Mouse (Mus musculus) liver, postnatal 0 days (tissue): ENCODE data around the gene Irs2. TPM values are rescaled to one million over a fixed set of nuclear protein-coding genes. Genes with fewer than 3 reads are reported as not detected.

ENCODE experiments used
- ATAC-seq: fragments of 200-750 bp; cut with Nextera tagmentation; 2 replicates; pipeline ENCODE4 v1.8.0; 2017; ENCODE audit warnings: mild to moderate bottlenecking, moderate library complexity
- DNase-seq: peaks from one replicate; pipeline ENCODE4 v3.0.0-alpha.2; 2016
- H3K27ac ChIP-seq: fragments of 300-500 bp; sonication (generic); 2 replicates; pipeline ENCODE4 v1.5.1; 2014; ENCODE audit warnings: antibody characterized with exemption, moderate library complexity, mild to moderate bottlenecking, low read depth
- H3K27me3 ChIP-seq: fragments of 300-500 bp; sonication (generic); 2 replicates; pipeline ENCODE4 v1.6.1; 2014; ENCODE audit warnings: low read length, control low read depth, mixed read lengths; ENCODE audit not compliant: insufficient read depth
- H3K36me3 ChIP-seq: fragments of 300-500 bp; sonication (generic); replicated peaks from 2 replicates; pipeline ENCODE4 v1.6.1; 2014; ENCODE audit warnings: mild to moderate bottlenecking, control low read depth, low read length, moderate library complexity, mixed read lengths; ENCODE audit not compliant: insufficient read depth
- H3K4me1 ChIP-seq: fragments of 300-500 bp; sonication (generic); 2 replicates; pipeline ENCODE4 v1.6.1; 2014; ENCODE audit warnings: antibody characterized with exemption, mild to moderate bottlenecking, control low read depth; ENCODE audit not compliant: insufficient read depth
- H3K4me2 ChIP-seq: fragments of 300-500 bp; sonication (generic); 2 replicates; pipeline ENCODE4 v1.6.1; 2014; ENCODE audit warnings: low read depth, mild to moderate bottlenecking, low read length, moderate library complexity, mixed read lengths
- H3K4me3 ChIP-seq: fragments of 300-500 bp; sonication (generic); 2 replicates; pipeline ENCODE4 v1.5.1; 2014; ENCODE audit warnings: low read depth, low read length
- H3K9ac ChIP-seq: fragments of 300-500 bp; sonication (generic); replicated peaks from 2 replicates; pipeline ENCODE4 v1.6.1; 2014; ENCODE audit warnings: mild to moderate bottlenecking, moderate library complexity
- H3K9me3 ChIP-seq: fragments of 300-500 bp; sonication (generic); 2 replicates; pipeline ENCODE4 v1.6.1; 2016; ENCODE audit warnings: mild to moderate bottlenecking, control low read depth, low read length, mixed read lengths
- CTCF ChIP-seq: sonication (generic); IDR thresholded peaks from 2 replicates; pipeline ENCODE4 v1.5.1; 2016; ENCODE audit warnings: antibody characterized with exemption, low read depth
- EP300 ChIP-seq: IDR thresholded peaks from 2 replicates; pipeline ENCODE4 v1.6.1; 2016; ENCODE audit warnings: antibody characterized with exemption, low read depth, mild to moderate bottlenecking
- WGBS: fragments of 180-500 bp; shearing (Covaris S2); extraction: QIAGEN DNeasy Blood & Tissue Kit; methylation state at CpG from one replicate; pipeline ENCODE4 v1.1.7; 2014; ENCODE audit not compliant: insufficient replicate concordance; 5-methylcytosine and 5-hydroxymethylcytosine counted together
- polyA plus RNA-seq: library from polyadenylated mRNA; unstranded; fragments of >200 nt; fragmentation: Nextera tagmentation; extraction: Ambion mirVana; gene quantifications from 2 replicates; pipeline ENCODE4 v1.2.1, GENCODE M21; 2015

Irs2 gene
- polyA plus RNA-seq, 1 experiment from 2014 or later = 5.7 TPM

- no peaks in the 10 kb centered on the region for H3K36me3 ChIP-seq
- no peaks in the 10 kb centered on the region for H3K27me3 ChIP-seq
- no peaks in the 10 kb centered on the region for H3K9me3 ChIP-seq
- no peak overlapping the region for H3K27ac ChIP-seq
- no peak for DNase-seq
- WGBS = 80% methylated on average over 13 of the region's 13 CpGs
- TF ChIP-seq EP300 = no peak
- TF ChIP-seq CTCF = no peak
- no peak overlapping the region for H3K9ac ChIP-seq
- H3K4me2 ChIP-seq = no peak overlapping the region
- H3K4me1 ChIP-seq = peaks cover 18% of the 10 kb centered on the region
- no peak overlapping the region for H3K4me3 ChIP-seq
- ATAC-seq = no peak
These were observed 37.5 kb downstream of the Irs2 start for GRCm38 (mm10) chr8:10970496-10971456.

- TF ChIP-seq EP300 (no peak), CTCF (no peak)
- 50% methylated on average over 7 of the region's 7 CpGs for WGBS
- ATAC-seq = no peak
- Histone ChIP-seq H3K9me3 (no peaks in the 10 kb centered on the region), H3K27ac (no peak overlapping the region; the same call in 1 of the 2 replicates), H3K9ac (no peak overlapping the region), H3K36me3 (no peaks in the 10 kb centered on the region), H3K4me2 (no peak overlapping the region), H3K4me1 (peaks cover 24% of the 10 kb centered on the region), H3K27me3 (no peaks in the 10 kb centered on the region), H3K4me3 (no peak overlapping the region)
- no peak for DNase-seq
These were observed 39.6 kb downstream of the Irs2 start for GRCm38 (mm10) chr8:10968687-10969086.

DNA sequence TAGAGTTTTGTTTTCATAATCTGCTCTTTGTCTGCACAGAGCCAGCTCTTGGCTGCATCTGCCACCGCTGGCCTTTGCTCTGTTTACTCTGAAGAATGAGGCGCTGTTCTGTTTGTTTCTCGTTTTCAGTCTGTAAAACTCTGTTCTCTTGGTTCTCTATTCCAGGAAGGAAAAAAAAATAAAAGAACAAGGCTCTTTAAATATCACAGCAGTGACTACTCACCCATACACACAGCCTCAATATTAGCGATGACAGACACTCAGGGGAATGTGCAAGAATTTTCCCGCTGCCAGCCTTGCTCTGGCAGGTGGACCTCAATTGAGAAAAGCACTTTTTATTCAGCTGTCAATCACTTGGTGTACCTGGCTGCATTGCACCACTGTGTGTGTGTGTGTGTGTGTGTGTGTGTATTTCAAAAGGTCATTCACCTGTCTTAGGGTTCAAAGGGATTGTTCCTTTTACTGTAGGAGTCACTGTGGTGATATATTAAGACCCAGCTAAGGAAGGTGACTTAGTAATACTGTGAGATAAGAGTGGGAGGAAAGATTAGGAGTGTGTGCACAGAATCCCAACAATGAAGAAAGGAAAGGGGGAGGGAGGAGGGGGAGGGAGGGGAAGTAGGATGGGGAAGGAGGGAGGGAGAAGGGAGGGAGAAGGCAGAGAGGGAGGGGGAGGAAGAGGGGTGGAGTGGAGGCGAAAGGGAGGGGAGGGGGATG lies 42.7 kb downstream of the Irs2 start:
- TF ChIP-seq CTCF = no peak
- peak; percentile 60; the same call in 1 of the 2 replicates for TF ChIP-seq EP300
- peak; percentile 63 for DNase-seq
- H3K27ac ChIP-seq = peak overlapping the region; percentile 90
- peak overlapping the region; percentile 38; the same call in 1 of the 2 replicates for H3K9ac ChIP-seq
- 0 out of 2 replicates have a peak, but pooled peaks cover 3% of the 10 kb centered on the region for H3K27me3 ChIP-seq
- peaks cover 28% of the 10 kb centered on the region for H3K4me1 ChIP-seq
- no peaks in the 10 kb centered on the region for H3K36me3 ChIP-seq
- H3K4me3 ChIP-seq = no peak overlapping the region
- WGBS = 27% methylated on average over 6 of the region's 6 CpGs
- peak; percentile 88 for ATAC-seq
- peak overlapping the region; percentile 52 for H3K4me2 ChIP-seq
- no peaks in the 10 kb centered on the region for H3K9me3 ChIP-seq

DNA sequence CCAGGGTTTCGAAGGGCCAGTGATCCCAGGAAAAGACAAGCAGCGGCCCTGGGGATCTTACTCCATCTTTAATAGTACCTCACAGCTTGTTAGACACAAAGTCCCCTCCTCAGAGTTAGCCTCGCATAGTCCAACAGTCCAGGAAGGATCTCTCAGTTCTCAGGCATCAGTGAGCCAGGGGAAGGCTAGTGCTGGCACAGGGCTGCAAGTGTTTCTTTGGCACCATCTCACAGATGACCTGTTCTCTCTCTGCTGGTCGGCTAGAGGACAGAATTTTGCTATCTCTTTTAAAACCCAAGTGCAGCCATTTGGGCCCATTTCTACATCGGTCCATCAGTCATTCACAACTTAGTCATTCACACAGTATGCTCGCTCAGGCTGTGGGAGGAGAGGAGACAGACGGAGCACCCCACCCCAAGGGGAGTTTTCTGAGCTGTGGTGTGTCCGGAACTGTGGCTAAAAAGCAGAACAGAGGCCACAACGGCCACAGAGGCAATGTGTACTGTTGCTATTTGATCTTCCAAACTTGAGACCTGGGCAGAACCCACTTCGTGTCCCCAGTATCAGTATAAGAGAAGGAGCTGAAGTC lies 43.7 kb downstream of the Irs2 start:
- 0 out of 2 replicates have a peak, but pooled peaks cover 5% of the 10 kb centered on the region for H3K27me3 ChIP-seq
- DNase-seq (no peak), ATAC-seq (no peak)
- no peaks in the 10 kb centered on the region for H3K9me3 ChIP-seq
- H3K4me1 ChIP-seq = peaks cover 35% of the 10 kb centered on the region
- no peaks in the 10 kb centered on the region for H3K36me3 ChIP-seq
- H3K4me3 ChIP-seq = no peak overlapping the region
- H3K9ac ChIP-seq = peak overlapping the region; percentile 38
- H3K27ac ChIP-seq = peak overlapping the region; percentile 90
- 35% methylated on average over 10 of the region's 10 CpGs for WGBS
- peak overlapping the region; percentile 52 for H3K4me2 ChIP-seq
- TF ChIP-seq CTCF (no peak), EP300 (no peak)

DNA sequence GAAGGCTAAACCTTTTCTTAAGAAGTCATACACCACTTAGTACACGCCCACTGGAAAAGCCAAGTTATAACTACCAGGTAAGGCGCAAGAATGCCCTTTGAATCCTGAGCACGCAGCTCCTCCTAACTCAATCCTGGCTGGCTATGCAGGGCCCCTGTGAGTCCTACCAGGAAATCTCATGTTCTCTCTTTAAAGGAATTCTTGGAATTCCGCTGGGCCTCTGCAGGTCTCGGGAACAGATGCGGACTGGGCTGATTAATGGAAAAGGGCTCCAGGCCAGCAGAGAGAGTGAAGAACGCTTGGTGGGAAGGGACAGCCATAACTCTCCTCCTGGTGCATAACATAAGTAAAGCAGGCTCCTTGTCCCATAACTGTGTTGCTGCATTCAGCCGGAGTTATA lies 46.3 kb downstream of the Irs2 start:
- peak overlapping the region; percentile 32; the same call in 1 of the 2 replicates for H3K27ac ChIP-seq
- ATAC-seq = no peak
- no peak overlapping the region for H3K4me2 ChIP-seq
- WGBS = 39% methylated on average over 8 of the region's 8 CpGs
- no peak overlapping the region for H3K4me3 ChIP-seq
- no peak for TF ChIP-seq EP300
- TF ChIP-seq CTCF = no peak
- no peak overlapping the region for H3K9ac ChIP-seq
- no peaks in the 10 kb centered on the region for H3K9me3 ChIP-seq
- H3K36me3 ChIP-seq = no peaks in the 10 kb centered on the region
- H3K27me3 ChIP-seq = 0 out of 2 replicates have a peak, but pooled peaks cover 5% of the 10 kb centered on the region
- DNase-seq = no peak
- H3K4me1 ChIP-seq = peaks cover 37% of the 10 kb centered on the region
